Mouse (Mus musculus): Measurements from ENCODE around the gene Tfeb.

Tfeb gene

GRCm38 (mm10) chr17:47736856-47737255 lies at the start of gene Tfeb:
Gene Tfeb, plus strand, starts transcription at chr17:47737030.
- in situ Hi-C loops (cut with MboI; ENCODE audit: low pct_unique_long_range_greater_than_20kb in 1 of 2, low sequenced_read_pairs in 2 of 2, unreplicated experiment in 1 of 2) = no loop called here

GRCm38 (mm10) chr17:47687409-47688343 lies 49.2 kb upstream of the Tfeb start:
- in situ Hi-C loops (cut with MboI; ENCODE audit: low pct_unique_long_range_greater_than_20kb in 1 of 2, low sequenced_read_pairs in 2 of 2, unreplicated experiment in 1 of 2) = no loop called here

GRCm38 (mm10) chr17:47688344-47688607 lies 48.6 kb upstream of the Tfeb start, which contains the start of gene Tomm6:
Gene Tomm6, minus strand, starts transcription at chr17:47688386.
- in situ Hi-C loops (cut with MboI; ENCODE audit: low pct_unique_long_range_greater_than_20kb in 1 of 2, low sequenced_read_pairs in 2 of 2, unreplicated experiment in 1 of 2) = no loop called here

DNA sequence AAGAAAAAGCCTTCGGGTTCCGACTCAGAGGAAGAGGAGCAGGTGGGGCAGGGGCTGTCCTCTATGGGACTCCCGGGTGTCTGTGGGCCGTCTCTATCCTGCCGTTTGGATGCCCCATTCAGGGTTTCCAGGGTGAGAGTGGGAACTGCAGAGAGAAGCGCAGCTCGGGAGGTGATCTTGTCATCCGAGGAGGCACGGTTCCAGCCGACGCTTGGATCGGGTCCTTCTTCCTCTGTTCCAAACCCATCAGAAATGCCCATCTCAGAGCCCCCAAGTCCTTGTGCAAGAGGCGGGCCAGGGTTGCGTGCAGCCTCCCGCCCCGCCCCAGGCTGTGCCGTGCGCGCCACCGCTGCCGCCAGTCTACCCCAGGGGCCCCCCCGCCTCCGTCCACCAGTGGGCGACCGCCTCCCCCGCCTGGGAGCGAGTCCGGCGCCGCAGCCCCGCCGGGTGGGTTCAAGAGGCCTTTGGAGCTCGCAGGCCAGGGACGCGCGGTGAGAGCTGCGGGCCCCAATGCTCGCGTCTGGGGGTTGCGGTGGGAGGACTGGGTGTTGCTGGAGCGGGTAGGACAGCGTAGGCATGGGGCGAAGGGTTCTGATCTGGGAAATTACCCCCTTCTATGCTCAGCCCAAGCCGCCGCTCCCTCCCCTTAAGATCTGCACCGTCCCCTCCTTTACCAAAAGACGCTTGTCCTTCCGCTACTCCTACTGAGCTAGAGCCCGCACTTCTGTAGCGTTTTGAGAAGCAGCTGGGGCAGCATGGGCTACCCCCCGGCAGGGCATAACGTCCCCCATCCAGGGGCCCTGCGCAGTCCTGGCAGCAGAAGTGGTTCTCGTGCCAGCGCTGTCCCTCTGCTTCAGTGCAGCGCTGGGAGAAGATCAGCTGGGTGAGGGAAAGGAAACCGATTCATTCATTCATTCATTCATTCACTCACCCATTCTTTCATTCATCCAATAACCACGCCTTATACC lies 47.9 kb upstream of the Tfeb start, which contains the start of gene Frs3:
Gene Frs3 (plus strand): TSS at position 423 of the 968 bp plus-strand sequence.
- in situ Hi-C loops (cut with MboI; ENCODE audit: low pct_unique_long_range_greater_than_20kb in 1 of 2, low sequenced_read_pairs in 2 of 2, unreplicated experiment in 1 of 2) = no loop called here

GRCm38 (mm10) chr17:47689894-47690293 lies 46.9 kb upstream of the Tfeb start:
- in situ Hi-C loops (cut with MboI; ENCODE audit: low pct_unique_long_range_greater_than_20kb in 1 of 2, low sequenced_read_pairs in 2 of 2, unreplicated experiment in 1 of 2) = no loop called here

GRCm38 (mm10) chr17:47691650-47692049 lies 45.2 kb upstream of the Tfeb start:
- in situ Hi-C loops (cut with MboI; ENCODE audit: low pct_unique_long_range_greater_than_20kb in 1 of 2, low sequenced_read_pairs in 2 of 2, unreplicated experiment in 1 of 2) = no loop called here

GRCm38 (mm10) chr17:47693671-47694441 lies 43.0 kb upstream of the Tfeb start:
- in situ Hi-C loops (cut with MboI; ENCODE audit: low pct_unique_long_range_greater_than_20kb in 1 of 2, low sequenced_read_pairs in 2 of 2, unreplicated experiment in 1 of 2) = no loop called here

GRCm38 (mm10) chr17:47694442-47694502 lies 42.6 kb upstream of the Tfeb start, which contains the start of gene Gm21981:
Gene Gm21981, minus strand, starts transcription at chr17:47694455.
- in situ Hi-C loops (cut with MboI; ENCODE audit: low pct_unique_long_range_greater_than_20kb in 1 of 2, low sequenced_read_pairs in 2 of 2, unreplicated experiment in 1 of 2) = no loop called here

GRCm38 (mm10) chr17:47694503-47695336 lies 42.1 kb upstream of the Tfeb start, which contains the start of gene Prickle4:
Gene Prickle4, minus strand, starts transcription at chr17:47694736.
- in situ Hi-C loops (cut with MboI; ENCODE audit: low pct_unique_long_range_greater_than_20kb in 1 of 2, low sequenced_read_pairs in 2 of 2, unreplicated experiment in 1 of 2) = no loop called here

GRCm38 (mm10) chr17:47695337-47695710 lies 41.5 kb upstream of the Tfeb start:
- in situ Hi-C loops (cut with MboI; ENCODE audit: low pct_unique_long_range_greater_than_20kb in 1 of 2, low sequenced_read_pairs in 2 of 2, unreplicated experiment in 1 of 2) = no loop called here

DNA sequence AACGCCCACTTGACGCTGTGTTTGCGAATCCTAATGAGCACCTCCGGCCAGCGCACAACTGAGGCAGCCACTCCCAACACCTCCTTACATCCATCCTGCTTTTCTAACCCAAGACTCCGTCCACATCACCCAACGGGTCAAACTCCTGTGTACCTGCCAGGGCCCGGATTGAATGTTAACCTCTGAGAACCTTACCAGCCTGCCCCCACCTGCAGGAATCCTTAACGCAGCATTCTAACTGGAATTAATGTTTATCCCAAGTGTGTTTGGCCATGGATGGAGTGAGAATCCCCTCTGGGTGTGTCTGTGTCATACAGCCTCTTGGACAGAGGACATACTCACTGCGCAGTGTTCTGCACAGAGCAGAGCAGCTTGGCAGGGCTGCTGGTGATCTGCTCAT lies 38.7 kb upstream of the Tfeb start:
- in situ Hi-C loops (cut with MboI; ENCODE audit: low pct_unique_long_range_greater_than_20kb in 1 of 2, low sequenced_read_pairs in 2 of 2, unreplicated experiment in 1 of 2) = no loop called here

DNA sequence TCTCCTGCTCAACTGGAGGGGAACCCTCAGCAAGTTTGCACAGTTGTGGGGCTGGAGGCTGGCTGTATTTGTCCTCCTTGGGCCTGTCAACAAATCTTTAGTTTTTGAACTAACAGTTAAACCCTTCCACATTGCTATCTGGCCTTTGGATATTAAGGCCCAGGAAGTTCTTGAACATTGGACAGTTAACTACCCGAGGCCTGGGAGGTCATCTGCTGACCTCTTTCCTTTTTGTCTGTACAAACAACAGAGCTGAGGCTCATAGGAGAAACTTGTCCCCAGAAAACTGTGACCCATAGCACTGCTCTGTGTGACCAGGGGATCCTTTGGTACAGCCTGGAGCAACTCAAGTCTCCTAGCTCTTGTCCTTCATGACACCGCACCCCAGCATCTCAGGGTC lies 37.8 kb upstream of the Tfeb start:
- in situ Hi-C loops (cut with MboI; ENCODE audit: low pct_unique_long_range_greater_than_20kb in 1 of 2, low sequenced_read_pairs in 2 of 2, unreplicated experiment in 1 of 2) = no loop called here

- in situ Hi-C loops (cut with MboI; ENCODE audit: low pct_unique_long_range_greater_than_20kb in 1 of 2, low sequenced_read_pairs in 2 of 2, unreplicated experiment in 1 of 2) = no loop called here
These were observed 35.0 kb upstream of the Tfeb start for GRCm38 (mm10) chr17:47701793-47702192.

DNA sequence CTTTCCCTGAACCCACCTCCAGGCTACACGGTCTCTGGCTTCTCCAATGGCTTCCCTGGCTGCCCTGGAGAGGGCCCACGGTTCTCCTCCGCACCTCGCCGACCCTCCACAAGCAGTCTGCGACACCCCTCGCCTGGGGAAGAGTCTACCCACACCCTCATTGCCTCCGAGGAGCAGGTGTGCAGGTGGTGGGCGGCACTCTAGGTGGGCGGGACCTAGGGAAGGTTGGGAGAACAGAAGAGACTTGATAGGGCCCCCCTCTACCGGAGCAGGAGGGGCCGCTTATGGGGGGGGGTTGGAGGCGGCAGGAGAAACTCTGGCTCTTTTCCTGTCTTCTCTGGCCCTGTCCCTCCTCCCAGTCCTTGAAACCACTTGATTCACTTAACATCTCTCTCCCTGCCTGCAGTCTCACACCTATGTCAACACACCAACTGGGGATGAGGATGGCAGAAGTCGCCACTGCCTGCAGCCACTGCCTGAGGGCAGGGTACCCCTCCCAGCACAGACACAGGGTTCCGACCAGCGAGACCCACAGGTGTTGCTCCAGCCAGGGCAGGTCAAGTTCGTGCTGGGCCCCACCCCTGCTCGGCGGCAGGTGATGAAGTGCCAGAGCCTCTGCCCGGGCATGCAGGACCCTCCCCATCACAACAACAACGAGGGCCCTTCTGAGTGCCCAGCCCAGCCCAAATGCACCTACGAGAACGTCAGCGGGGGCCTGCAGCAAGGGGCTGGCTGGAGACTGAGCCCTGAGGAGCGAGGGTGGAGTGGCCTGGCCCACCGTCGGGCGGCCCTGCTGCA lies 34.1 kb upstream of the Tfeb start:
- in situ Hi-C loops (cut with MboI; ENCODE audit: low pct_unique_long_range_greater_than_20kb in 1 of 2, low sequenced_read_pairs in 2 of 2, unreplicated experiment in 1 of 2) = no loop called here

- in situ Hi-C loops (cut with MboI; ENCODE audit: low pct_unique_long_range_greater_than_20kb in 1 of 2, low sequenced_read_pairs in 2 of 2, unreplicated experiment in 1 of 2) = no loop called here
These were observed 33.3 kb upstream of the Tfeb start for GRCm38 (mm10) chr17:47703556-47703955.

GRCm38 (mm10) chr17:47704692-47705091 lies 32.1 kb upstream of the Tfeb start:
- in situ Hi-C loops (cut with MboI; ENCODE audit: low pct_unique_long_range_greater_than_20kb in 1 of 2, low sequenced_read_pairs in 2 of 2, unreplicated experiment in 1 of 2) = no loop called here

- in situ Hi-C loops (cut with MboI; ENCODE audit: low pct_unique_long_range_greater_than_20kb in 1 of 2, low sequenced_read_pairs in 2 of 2, unreplicated experiment in 1 of 2) = no loop called here
These were observed 30.6 kb upstream of the Tfeb start for GRCm38 (mm10) chr17:47706196-47706595.

GRCm38 (mm10) chr17:47707961-47708360 lies 28.9 kb upstream of the Tfeb start:
- in situ Hi-C loops (cut with MboI; ENCODE audit: low pct_unique_long_range_greater_than_20kb in 1 of 2, low sequenced_read_pairs in 2 of 2, unreplicated experiment in 1 of 2) = no loop called here

All from mouse embryonic stem cell (cell line).